Mouse (Mus musculus): ENCODE results near the gene Itpr2.

- TF ChIP-seq CTCF (IDR thresholded peaks at IDR 0.05; ENCODE audit: borderline replicate concordance, insufficient read depth, low read depth, low read length) (no peak), POLR2A (IDR thresholded peaks at IDR 0.05; ENCODE audit: borderline replicate concordance, insufficient read depth, low read length) (no peak)
Measured at GRCm38 (mm10) chr6:146544622-146545021, 42.6 kb upstream of the Itpr2 start.

Data from cerebellum, adult 2 months (tissue).